Mouse (Mus musculus): ENCODE data around the gene Foxn3. TPM values are rescaled to one million over a fixed set of nuclear protein-coding genes. Genes with fewer than 3 reads are reported as not detected.

The Foxn3 gene
- polyA plus RNA-seq, 1 experiment from 2014 or later = 41.9 TPM

DNA sequence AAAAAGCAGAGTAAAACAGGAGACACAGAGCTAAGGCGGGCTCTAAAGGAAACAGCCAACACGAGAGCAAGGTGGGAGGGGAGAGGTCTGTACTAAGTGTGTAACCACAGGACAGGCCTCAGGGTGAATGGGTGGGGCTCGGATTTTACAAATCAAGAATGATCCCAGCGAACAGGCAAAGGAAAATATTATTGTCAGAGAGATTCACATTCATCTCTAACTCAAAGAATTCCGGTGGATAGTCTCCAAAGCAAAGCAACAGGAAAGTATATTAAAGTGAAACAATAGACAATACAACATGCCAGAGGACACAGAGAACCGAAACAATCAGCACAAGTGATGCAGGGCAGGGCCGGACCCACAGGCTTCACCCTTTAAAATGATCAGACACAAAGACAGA, 15.0 kb downstream of the Foxn3 start:
- H3K27me3 ChIP-seq (replicated peaks; ENCODE audit: control insufficient read depth, insufficient read depth, low read length) = no peaks in the 10 kb centered on the region
- TF ChIP-seq CTCF (IDR thresholded peaks at IDR 0.05; ENCODE audit: low read depth) = no peak
- ATAC-seq = no peak
- no peaks in the 10 kb centered on the region for H3K9me3 ChIP-seq (ENCODE audit: control insufficient read depth)
- 0 out of 2 replicates have a peak, but pooled peaks cover 2% of the 10 kb centered on the region for H3K4me1 ChIP-seq (replicated peaks; ENCODE audit: control insufficient read depth, insufficient read depth, low read length)
- no peak overlapping the region for H3K9ac ChIP-seq (ENCODE audit: low read depth, low read length)
- WGBS = 73% methylated on average over 7 of the region's 7 CpGs
- no peak overlapping the region for H3K27ac ChIP-seq (ENCODE audit: low read depth, low read length)
- no peak overlapping the region for H3K4me3 ChIP-seq (ENCODE audit: low read depth, low read length)
- H3K4me2 ChIP-seq (replicated peaks; ENCODE audit: low read depth) = no peak overlapping the region
- H3K36me3 ChIP-seq (ENCODE audit: control insufficient read depth, insufficient read depth) = no peaks in the 10 kb centered on the region

DNA sequence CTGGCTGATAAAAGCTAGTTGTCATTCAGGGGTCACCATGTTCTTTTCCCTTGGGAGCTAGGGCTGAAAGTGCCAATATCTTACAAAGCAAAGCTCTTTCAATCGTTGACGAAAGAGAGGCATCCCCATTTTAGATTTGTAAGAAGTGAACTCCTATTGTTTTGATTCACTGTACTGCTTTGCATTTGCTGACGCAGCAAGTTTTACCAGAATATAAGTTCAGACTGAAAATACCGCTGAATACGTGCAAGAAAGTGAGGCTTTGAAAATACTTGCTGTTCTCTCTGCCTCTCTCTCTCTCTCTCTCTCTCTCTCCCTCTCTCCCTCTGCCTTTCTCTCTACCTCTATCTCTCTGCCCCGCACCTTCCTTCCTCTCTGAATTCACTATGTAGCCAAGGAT, 16.1 kb downstream of the Foxn3 start:
- H3K4me1 ChIP-seq (replicated peaks; ENCODE audit: control insufficient read depth, insufficient read depth, low read length) = 0 out of 2 replicates have a peak, but pooled peaks cover 2% of the 10 kb centered on the region
- H3K4me2 ChIP-seq (replicated peaks; ENCODE audit: low read depth) = no peak overlapping the region
- no peaks in the 10 kb centered on the region for H3K9me3 ChIP-seq (ENCODE audit: control insufficient read depth)
- no peak overlapping the region for H3K27ac ChIP-seq (ENCODE audit: low read depth, low read length)
- ATAC-seq = no peak
- WGBS = 90% methylated on average over 6 of the region's 6 CpGs
- no peaks in the 10 kb centered on the region for H3K36me3 ChIP-seq (ENCODE audit: control insufficient read depth, insufficient read depth)
- H3K27me3 ChIP-seq (replicated peaks; ENCODE audit: control insufficient read depth, insufficient read depth, low read length) = no peaks in the 10 kb centered on the region
- H3K9ac ChIP-seq (ENCODE audit: low read depth, low read length) = no peak overlapping the region
- no peak overlapping the region for H3K4me3 ChIP-seq (ENCODE audit: low read depth, low read length)
- no peak for TF ChIP-seq CTCF (IDR thresholded peaks at IDR 0.05; ENCODE audit: low read depth)

DNA sequence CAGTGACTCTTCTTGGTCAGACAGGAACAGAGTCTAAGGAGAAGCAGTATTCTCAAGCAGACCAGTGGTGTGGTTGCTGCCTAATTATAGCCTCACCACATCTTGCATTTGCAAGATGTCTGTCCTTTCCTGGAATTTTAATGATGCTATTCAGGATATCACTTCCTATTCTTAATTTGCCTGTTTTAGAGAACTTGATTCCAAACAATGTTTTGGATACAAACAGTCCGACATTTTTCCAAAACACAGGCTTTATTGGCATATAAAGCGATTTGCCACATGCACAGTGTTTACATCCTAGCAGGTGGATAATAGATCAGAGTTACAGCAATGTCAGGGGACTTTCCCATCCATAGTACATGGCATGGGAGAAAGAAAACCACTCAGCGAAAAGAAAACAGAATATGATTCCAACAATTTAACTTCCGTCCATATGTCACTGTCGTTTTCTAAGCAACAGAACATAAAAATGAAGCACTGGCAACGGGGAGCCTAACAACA, 18.1 kb downstream of the Foxn3 start:
- Histone ChIP-seq H3K9me3 (ENCODE audit: control insufficient read depth) (no peaks in the 10 kb centered on the region), H3K9ac (ENCODE audit: low read depth, low read length) (no peak overlapping the region), H3K27ac (ENCODE audit: low read depth, low read length) (no peak overlapping the region), H3K4me3 (ENCODE audit: low read depth, low read length) (no peak overlapping the region), H3K4me2 (replicated peaks; ENCODE audit: low read depth) (no peak overlapping the region), H3K27me3 (replicated peaks; ENCODE audit: control insufficient read depth, insufficient read depth, low read length) (no peaks in the 10 kb centered on the region), H3K36me3 (ENCODE audit: control insufficient read depth, insufficient read depth) (no peaks in the 10 kb centered on the region), H3K4me1 (replicated peaks; ENCODE audit: control insufficient read depth, insufficient read depth, low read length) (no peaks in the 10 kb centered on the region)
- 52% methylated on average over 6 of the region's 6 CpGs for WGBS
- TF ChIP-seq CTCF (IDR thresholded peaks at IDR 0.05; ENCODE audit: low read depth) = no peak
- ATAC-seq = no peak

DNA sequence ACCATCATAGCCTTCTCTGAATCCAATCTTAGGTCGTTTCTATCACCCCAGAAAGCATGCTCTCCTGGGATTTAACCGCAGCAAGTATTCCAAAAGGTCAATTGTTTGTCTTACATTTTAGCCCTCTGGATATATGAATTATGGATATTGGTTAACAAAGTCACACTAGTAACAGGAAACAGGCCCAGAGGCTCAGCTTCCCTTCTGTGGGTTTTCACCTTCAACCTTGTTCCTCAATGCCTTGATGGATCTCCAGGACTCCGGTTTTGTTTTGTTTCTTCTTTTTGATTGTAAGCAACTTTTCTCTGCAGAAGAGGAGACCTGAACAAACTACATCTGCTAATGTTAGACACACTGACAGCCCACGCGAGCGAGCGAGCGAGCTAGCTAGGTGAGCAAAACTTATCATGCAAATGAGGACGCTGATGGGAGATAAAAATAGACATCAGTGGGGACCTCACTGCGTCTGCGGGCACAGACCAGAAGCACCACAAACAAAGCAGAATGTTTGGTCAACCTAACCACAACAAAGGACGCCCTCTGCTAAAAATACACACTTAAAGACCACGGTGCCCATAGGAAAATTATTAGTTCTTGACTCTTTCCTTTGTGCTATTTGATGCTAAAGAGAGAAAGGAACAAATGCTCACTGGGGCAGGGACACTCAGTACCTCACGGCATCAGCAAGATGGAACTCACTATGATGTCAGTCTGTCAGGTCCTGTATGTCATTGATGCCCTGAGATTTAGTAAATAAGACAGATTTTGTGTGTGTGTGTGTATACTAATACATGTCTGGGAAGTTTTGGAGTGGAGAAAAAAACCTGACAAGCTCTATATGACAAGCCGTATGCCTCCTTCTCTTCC, 18.9 kb downstream of the Foxn3 start:
- Histone ChIP-seq H3K4me2 (replicated peaks; ENCODE audit: low read depth) (no peak overlapping the region), H3K4me3 (ENCODE audit: low read depth, low read length) (no peak overlapping the region), H3K9me3 (ENCODE audit: control insufficient read depth) (no peaks in the 10 kb centered on the region), H3K4me1 (replicated peaks; ENCODE audit: control insufficient read depth, insufficient read depth, low read length) (no peaks in the 10 kb centered on the region), H3K27me3 (replicated peaks; ENCODE audit: control insufficient read depth, insufficient read depth, low read length) (no peaks in the 10 kb centered on the region), H3K9ac (ENCODE audit: low read depth, low read length) (no peak overlapping the region), H3K36me3 (ENCODE audit: control insufficient read depth, insufficient read depth) (no peaks in the 10 kb centered on the region), H3K27ac (ENCODE audit: low read depth, low read length) (no peak overlapping the region)
- 79% methylated on average over 15 of the region's 15 CpGs for WGBS
- TF ChIP-seq CTCF (IDR thresholded peaks at IDR 0.05; ENCODE audit: low read depth) = no peak
- no peak for ATAC-seq

DNA sequence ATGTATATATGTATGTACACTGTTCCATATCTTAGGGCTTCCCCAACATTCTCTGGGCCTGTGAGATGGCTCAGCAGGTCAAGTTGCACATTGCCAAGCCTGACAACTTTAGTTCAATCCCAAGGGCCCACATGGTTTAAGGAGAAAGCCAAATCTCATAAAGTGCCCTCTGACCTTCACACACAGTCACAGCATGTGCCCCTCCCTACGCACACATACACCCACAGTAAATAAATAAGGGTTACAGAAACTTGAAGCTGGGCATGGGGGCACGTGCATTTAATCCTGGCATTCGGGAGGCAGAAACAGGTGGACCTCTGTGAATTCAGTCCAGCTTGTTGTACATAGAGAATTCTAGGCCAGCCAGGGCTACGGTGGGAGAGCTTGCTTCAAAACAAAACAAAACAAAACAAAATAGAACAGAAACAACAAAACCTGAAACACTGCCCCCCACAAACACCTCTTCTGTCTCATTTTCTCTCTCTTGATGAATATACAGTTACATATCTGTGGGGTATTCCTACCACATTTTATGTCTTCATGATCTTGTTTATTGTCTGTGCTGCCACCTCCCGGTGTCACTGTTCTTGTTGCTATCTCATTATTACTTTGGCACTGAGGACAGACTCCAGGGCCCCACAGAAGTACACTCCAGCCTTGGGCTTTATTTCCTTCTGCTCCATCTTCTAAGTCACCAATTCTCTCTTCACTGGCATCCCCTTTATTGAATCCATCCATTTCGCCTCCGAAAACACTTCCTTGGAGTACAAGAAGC, 19.8 kb downstream of the Foxn3 start:
- H3K9ac ChIP-seq (ENCODE audit: low read depth, low read length) = no peak overlapping the region
- no peak overlapping the region for H3K4me2 ChIP-seq (replicated peaks; ENCODE audit: low read depth)
- H3K9me3 ChIP-seq (ENCODE audit: control insufficient read depth) = no peaks in the 10 kb centered on the region
- TF ChIP-seq CTCF (IDR thresholded peaks at IDR 0.05; ENCODE audit: low read depth) = peak; percentile 59
- H3K27ac ChIP-seq (ENCODE audit: low read depth, low read length) = no peak overlapping the region
- H3K27me3 ChIP-seq (replicated peaks; ENCODE audit: control insufficient read depth, insufficient read depth, low read length) = no peaks in the 10 kb centered on the region
- no peaks in the 10 kb centered on the region for H3K36me3 ChIP-seq (ENCODE audit: control insufficient read depth, insufficient read depth)
- 84% methylated on average over 7 of the region's 7 CpGs for WGBS
- no peak for ATAC-seq
- no peaks in the 10 kb centered on the region for H3K4me1 ChIP-seq (replicated peaks; ENCODE audit: control insufficient read depth, insufficient read depth, low read length)
- H3K4me3 ChIP-seq (ENCODE audit: low read depth, low read length) = no peak overlapping the region

DNA sequence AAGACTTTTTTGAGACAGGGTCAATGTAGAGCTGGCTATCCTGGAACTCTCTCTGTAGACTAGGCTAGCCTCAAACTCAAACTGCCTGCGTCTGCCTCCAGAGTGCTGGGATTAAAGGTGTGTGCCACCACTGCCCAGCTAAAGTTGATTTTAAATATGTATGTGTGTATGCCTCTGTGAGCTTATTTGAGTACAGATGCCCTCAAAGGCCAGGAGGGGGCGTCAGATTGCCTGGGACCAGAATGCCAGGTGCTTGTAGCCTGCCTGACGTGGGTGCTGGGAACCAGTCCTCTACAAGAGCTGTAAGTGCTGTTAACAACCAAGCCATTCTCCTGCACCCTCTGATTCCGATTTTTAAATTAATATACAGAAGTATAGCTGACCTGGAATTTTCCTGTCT, 23.2 kb downstream of the Foxn3 start:
- H3K9me3 ChIP-seq (ENCODE audit: control insufficient read depth) = peaks cover 5% of the 10 kb centered on the region; the same call in 1 of the 2 replicates
- no peak overlapping the region for H3K27ac ChIP-seq (ENCODE audit: low read depth, low read length)
- no peaks in the 10 kb centered on the region for H3K27me3 ChIP-seq (replicated peaks; ENCODE audit: control insufficient read depth, insufficient read depth, low read length)
- H3K36me3 ChIP-seq (ENCODE audit: control insufficient read depth, insufficient read depth) = no peaks in the 10 kb centered on the region
- 92% methylated on average over 4 of the region's 4 CpGs for whole genome bisulfite sequencing
- no peaks in the 10 kb centered on the region for H3K4me1 ChIP-seq (replicated peaks; ENCODE audit: control insufficient read depth, insufficient read depth, low read length)
- ATAC-seq = no peak
- H3K4me3 ChIP-seq (ENCODE audit: low read depth, low read length) = no peak overlapping the region
- no peak overlapping the region for H3K4me2 ChIP-seq (replicated peaks; ENCODE audit: low read depth)
- no peak overlapping the region for H3K9ac ChIP-seq (ENCODE audit: low read depth, low read length)
- no peak for TF ChIP-seq CTCF (IDR thresholded peaks at IDR 0.05; ENCODE audit: low read depth)

Data from intestine, postnatal 0 days (tissue).